Mouse (Mus musculus) c-Kit-negative CD71-positive TER-119-positive erythroid progenitor cells, embryonic 14.5 days (primary cell): ENCODE results near the gene Ptpre.

ENCODE experiments used
- DNase-seq: peaks from one replicate; pipeline ENCODE4 v3.0.0-alpha.2; 2013; ENCODE audit warnings: low read depth, low spot score

Ptpre gene

DNA sequence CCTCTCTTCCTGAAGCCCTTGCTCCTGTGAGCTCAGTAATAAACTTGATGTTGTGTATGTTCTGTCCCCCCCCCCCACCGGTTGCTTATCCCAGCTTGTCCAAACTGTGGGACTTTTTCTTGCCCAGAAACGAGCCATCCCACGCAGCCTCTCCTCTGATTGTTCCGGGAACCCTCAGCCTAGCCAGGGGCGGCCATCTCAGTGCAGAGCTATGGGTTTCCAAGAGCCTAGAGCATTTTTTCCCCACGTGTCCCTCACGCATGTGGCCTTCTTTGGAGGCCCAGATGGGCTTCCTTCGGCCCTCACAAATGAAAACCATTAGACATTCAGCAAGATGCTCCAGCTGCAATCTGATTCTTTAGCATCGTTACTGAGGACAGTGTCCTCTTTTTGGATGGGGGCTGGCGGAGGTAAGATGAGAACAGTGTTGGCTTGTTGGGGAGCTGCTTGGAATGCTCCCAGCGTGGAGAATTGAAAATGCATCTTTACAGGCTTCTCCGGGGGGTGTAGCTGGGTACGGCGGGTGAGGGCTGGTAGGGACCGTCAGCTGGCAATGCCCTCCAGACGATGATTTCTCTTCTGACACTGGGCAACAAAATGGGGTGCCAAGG lies 41.5 kb downstream of the Ptpre start:
- DNase-seq = no peak

DNA sequence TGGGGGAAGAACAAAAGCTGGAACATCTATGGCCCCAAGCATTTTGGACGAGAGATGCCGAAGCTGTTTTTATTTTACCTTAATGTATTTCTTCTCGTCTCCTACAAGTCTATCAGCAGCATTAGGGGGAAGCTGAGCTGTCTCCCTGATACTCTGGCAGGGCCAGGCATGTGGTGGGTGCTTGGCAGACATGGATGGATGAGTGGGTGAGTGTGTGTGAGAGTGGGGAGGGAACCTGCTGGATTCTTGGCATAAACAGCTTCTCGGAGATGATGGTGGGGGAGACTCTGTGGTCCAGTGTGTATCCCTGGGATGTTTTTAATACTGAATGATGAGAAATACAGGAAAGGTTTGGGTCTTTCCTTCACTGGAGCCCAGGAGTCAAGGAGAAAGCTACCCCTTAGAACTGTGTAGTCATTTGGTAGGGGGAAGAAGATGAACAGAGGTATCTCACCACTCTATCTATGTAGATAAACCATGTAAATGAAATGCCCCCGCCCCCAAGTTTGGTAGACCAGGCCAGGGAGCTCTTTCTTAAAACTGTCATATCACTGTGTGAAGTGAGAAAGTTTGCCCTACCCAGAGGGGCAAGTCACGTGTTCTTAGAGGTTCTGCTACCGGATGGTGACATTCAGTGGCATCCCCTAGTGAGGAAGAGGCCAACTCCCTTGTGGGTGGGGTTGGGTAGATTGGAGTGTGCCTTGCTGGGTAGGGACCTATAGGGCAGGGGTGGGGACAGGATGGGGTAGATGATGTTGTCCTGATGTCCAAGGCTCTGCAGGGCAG lies 43.2 kb downstream of the Ptpre start:
- no peak for DNase-seq

DNA sequence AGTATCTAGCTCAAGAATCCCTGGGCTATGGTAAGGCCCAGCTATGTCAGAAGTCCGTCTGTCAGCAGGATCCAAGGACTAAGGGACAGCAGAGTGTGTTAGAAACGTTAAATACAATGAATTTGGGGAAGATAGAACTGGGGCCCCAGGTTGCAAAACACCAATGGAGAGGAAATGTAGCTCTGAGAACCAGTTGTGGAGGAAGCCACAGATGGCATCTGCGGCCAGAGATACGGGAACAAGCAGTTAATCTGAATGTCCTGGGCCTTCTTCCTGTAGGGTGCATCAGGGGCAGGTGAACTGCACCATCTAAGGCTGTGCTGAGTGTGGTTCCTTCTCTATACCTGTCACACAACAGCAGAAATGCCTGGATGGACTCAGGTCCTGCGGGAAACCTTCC lies 43.8 kb downstream of the Ptpre start:
- no peak for DNase-seq

DNA sequence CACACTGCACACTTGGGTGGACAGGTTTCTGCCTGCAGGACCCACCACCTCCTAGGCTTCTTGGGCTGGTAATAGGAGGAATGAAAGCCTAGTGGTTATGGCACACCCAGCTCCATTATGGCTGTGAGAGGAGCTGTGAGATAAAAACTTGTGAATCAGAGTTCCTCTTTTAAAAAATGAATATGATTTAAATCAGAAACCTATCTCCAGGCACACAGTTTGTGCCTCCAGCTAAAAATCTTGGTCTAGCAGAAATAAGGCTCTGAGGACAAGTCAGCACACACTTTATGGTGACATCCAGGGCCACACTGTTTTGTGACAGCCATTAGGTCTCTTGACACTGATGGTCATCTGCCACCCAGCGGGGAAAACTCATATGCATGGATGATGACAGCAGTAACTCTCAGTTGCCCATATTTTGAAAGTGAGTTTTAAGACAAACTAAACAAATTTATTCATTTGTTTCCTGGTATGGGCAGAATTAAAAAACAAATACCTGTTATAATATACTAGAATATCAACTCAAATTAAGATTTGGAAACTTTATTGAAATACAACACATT lies 47.9 kb downstream of the Ptpre start:
- no peak for DNase-seq

DNA sequence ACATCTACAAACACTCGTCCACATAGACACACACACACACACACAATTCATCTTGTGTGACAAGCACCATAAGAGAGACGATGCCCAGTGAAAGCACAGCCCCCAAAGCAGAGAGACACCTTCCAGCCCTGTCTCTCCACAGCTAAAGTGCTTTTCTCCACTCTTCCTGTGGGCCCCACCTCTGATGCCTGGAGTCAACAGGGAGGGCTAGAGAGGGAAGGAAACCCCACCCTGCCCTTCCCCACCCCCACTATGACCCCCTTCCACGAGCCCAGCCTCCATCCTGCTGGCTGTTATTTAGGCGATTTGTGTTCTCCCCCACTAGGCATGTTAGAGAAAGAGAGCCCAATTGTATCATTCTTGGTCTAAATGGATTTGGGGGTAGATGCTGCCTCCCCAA lies 49.1 kb downstream of the Ptpre start:
- no peak for DNase-seq

DNA sequence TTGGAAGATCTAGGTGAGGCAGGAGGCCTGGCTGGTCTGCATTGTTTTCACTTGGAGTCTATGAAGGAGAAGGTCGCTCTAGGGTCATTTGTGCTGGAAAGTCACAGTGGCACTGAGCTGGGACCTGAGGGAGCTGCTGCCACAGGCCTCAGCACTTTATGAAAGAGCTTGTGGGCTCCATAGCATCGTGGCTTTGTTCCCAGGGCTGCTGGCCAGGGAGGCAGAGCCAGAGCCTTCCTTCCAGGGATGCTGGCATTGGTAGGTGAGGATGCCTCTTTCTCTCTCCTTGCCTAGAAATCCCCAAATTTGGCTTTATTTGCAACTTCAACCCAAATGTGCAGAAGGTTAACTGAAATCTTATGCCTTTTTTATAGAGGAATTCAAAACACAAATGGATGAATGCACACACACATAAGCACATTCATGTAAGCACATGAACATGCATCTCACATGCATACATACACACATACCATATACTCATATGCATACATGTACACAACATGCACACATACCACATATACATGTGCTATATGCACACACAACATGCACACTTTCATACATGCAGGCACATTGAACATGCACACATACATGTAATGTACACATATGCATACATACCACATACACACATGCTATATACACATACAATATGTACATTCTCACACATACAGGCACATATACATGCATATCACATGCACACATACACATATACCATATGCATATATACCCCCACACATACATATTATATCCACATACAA lies 50.7 kb downstream of the Ptpre start:
- no peak for DNase-seq

DNA sequence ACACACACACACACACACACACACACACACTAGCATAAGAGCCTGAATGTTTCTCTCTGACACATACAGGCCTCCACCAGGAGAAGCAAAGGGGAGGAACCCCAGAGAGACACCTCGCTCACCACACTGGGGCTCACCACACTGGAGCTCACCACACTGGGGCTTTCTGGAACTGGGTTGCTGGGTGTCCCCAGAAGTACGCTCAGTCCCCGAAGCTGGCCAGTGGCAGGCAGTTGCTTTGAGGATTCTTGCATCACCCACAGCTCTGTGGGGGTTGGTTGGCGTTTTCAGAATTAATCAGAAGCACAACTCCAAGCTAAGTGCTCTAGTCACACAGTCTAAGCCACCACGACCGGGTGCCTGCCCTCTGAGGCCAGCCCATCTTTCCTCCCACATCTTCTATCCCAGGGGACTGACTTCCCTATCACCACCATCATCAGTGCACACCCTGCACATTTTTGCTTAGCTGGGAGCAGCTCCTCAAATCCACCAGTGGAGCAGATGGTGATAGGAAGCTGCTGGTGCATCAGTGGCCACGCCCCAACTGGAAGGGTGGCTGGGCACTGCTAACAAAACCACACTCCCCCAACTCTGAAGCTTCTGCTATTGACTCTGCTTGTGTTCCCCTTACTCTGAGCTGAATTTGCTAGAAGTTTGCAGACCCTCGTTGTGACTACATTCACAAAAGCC lies 51.5 kb downstream of the Ptpre start:
- no peak for DNase-seq

DNA sequence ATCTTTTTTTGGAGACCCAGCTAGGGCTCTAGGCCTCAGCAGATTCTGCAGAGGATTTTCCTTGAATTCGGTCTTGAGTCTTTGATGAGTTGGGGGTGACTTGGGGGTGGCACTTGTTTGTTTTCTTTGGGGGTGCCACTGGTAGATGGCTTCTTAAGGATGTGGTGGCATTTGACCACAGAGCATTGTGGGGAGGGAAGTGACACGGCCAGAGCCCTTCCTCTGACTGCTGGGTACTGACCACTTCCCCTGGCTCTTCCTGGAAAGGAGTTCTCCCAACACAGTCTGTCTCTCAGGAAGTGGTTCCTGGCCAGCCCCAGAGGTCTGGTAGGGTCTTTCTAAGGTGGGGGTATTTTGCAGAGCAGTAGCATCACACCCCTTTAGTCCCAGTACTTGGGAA lies 54.2 kb downstream of the Ptpre start:
- DNase-seq = no peak

DNA sequence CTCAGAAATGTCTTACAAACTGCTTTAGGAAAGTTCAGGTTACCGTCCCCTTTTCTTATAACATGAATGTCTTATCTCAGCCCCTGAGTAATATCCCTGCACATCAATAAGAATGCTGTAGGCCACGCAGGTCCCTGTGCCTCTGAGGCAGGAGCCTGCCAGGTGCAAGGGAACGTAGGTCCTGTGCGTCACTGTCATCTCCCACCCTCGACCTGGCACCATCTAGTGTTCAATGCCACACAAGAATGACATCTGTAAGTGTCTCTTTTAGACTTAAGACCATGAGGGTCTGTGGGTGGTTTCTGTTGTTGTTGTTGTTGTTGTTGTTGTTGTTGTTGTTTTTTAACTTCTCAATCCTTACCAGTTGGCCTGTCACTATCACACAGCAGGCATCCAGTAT lies 56.0 kb downstream of the Ptpre start:
- DNase-seq = no peak

DNA sequence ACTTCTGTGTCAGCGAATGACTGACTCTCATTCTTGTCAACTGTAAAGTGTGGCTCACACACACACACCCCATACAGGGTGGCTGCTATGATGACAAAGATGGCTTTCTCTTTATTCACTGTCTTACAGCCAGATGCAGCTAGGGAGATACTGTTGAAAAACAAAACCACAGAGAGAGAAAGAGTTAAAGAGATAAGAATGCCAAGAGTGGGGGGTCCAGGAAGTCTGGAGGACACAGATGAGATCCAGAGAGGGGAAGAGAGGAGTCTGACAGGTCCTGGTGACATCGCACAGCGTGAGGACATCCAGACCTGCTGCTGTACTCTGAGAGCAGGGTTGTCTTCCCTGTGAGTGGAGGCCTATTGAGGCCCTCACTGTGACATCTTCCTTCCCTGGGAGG lies 56.5 kb downstream of the Ptpre start:
- DNase-seq = no peak

DNA sequence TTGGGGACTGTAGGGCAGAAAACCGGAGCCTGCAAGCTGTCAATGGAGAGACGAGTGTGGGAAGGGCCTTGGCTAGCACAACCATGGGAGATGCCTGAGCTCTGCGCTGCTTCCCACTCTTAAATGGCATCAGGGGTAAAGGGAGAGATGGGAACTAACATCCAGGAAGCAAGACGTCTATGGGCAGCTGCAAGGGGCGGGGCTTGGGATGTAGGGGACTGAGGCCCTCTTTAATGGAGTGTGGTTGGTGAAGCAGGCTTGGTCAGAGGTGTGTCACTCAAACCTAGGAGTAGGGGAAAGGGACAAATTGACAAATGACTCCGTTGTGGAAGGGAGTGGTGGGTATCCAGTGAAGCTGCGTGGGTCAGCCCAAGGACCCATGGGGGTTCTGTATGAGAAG lies 57.4 kb downstream of the Ptpre start:
- no peak for DNase-seq

DNA sequence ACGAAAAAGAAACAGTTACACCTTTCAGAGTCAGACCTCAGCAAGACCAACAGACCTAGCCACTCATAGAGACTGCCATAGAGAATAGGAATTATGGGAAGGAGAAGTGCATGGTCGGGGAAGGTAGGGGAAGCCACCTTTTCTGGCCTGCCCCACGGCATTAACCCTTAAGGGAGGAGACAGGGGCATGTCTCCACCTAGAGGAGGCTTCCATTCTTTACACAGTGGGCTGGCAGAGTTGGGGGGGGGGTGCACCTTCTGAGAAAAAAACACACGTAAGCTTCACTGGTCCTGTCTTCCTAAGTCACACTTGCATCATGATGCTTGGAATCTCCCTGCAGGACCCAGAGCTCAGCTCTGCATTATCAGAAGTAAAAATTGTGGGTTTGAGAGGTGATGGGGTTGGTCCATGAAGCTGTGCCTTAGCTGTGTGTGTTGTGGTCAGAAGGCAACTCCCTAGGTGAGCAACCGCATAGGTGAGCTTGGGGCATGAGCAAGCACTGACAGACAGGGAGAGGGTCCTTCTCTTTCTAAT lies 58.4 kb downstream of the Ptpre start:
- no peak for DNase-seq

DNA sequence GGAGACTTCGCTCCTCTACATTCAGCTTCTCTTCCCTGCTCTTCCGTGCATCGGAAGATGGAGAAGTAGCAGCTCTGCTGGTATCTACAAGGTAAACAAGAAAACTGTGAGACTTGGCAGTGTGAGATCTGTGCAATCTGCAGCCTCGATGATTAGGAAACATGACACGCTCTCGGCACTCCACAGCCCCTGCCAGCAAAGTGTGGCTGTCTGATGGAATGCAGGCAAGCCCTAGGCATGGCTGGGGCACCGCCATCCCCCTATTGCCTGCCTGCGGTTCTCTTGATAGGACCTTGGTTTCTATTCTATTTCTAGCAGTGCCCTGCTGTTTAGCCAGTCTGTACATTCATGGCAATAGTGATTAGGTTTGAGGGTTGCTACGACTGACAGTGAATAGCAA lies 59.7 kb downstream of the Ptpre start:
- DNase-seq = no peak

DNA sequence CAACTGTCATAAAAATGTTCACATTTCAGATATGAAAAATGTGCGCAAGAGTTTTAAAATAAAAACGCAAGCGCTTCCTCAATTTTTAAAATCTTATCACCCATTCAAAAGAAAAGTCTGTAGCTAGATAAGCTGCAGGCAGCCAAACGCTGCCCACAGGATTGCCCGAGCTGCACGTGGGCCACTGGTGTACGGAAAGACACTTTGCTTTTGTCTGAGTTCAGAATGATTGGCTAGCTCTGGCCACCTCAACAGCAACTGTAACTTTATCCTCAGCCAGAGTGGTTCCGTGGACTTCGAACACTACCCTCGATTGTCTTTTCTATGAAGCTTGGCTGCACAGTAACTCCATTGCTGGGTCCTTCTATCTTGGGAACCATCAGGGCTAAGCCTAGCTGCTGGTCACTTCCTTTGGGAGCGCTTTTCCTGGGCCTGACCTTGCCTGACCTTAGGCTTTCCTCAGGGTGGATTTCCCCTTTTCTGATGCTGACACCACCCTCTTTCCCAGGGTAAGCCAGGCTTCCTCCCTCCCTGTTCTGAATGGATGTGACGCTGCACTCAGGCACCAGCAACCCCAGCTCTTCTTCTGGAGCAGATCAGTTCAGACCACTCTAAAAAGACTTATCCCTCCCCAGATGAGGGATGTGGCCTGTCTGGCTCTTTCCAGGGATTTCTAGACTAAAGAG lies 60.5 kb downstream of the Ptpre start:
- no peak for DNase-seq

DNA sequence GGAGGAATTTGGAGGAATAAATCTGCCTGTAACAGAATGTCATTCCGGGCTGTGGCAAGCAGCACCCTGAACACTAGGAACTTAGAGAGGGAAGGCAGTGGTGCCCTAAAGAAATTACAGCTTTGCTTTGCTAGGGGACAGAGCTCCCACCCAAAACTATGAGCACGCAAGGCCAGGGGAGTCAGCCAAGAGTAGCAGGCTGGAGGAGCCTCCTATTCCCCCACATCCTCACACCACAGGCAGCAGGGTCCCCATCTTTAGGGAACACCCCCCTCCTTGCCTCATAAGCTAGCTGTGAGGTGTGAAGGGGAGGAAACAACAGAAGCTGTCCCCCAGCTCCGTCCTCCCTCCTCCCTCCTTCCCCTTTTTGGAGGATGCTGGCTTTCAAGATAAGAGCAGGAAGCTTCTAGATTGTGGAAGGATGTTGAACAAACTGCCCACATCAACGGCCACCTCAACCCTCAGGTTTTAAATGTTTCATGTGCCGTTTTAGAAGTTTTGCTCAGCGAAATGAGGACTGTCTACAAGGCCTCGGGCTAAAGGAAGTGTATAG lies 61.1 kb downstream of the Ptpre start:
- no peak for DNase-seq

DNA sequence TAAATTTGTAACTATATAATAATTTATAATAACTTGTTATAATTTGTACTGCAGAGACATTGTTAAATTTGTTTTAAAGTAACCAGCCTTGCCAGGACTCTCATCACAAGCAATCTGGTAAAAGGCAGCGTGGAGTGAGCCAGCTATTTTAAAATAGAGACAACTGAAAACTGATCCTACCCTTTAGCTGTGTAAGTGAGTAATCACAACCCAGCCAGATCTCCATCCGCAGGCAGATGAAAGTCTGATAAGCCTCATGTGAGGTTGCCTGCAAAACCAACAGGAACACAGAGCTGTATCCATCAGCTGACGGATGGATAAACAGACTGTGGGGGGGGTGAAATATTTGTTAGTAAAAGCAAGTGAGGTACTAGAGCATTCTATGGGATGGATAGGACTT lies 62.8 kb downstream of the Ptpre start:
- DNase-seq = no peak

DNA sequence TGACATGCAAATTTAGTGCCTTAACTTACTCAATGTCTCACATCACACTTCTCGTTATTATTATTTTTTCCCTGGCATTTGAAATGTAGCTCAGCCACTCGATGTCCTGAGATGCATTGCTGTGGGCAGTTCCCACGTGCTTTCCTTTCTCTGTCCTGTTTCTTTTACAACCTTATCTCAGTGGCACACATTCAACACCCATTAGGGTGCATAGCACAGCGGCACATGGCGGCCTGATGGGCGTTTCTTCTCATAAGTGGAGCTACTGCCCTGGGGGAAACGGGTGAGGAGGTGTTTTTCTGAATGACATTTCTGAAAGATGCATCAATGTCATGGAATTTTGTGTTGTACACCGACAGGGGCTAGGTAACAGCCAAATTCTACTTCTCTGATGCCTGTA lies 64.3 kb downstream of the Ptpre start:
- peak; percentile 38 for DNase-seq

DNA sequence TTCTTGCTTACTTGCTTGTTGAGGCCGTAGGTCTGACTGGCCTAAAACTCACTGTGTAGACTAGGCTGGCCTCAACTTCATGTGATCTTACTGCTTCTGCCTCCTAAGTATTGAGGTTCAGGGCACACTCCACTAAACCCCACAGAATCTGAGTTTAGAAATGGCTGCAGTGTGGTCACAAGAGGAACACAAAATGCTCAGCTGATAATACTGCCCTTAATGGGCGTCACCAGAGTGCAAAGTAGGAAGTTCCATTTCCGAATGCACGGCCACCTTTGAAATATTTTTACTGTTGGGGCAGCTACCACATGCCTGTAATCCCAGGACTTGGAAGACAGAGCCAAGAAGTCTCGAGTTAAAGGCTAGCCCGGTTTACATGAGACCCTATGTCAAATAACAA lies 65.0 kb downstream of the Ptpre start:
- no peak for DNase-seq

DNA sequence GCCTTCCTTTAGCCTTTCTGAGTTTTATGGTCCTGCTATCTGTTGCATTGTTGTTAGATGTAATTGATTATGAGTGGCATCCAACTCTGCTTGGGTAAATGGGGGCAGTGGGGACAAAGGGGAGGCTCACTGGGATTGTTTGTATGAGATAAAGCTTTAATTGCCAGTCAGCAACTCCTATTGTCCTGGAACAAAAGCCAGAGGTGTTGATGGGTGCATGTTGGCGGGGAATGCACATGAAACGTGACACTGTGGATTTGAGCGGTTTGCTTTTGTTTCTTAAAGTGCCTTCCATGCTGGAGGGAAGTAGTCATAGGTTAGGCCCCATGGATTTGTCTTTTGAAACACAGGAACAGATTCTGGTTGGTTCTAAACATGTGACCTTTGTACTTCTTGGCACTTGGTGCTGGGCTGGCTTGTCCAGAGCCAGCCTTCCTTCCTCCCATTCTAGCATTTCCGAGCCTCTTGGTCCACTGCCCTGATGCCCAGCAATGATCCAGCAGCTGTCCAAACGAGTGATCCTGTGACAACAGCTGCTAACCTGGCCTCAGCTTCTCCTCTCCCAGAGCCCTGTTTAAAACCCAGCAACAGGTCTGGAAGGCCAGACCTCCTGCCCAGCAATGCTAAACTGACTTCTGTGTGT lies 65.7 kb downstream of the Ptpre start:
- no peak for DNase-seq
